Mouse (Mus musculus) limb, embryonic 14.5 days (tissue): ENCODE data around the gene Nmnat2. TPM values are rescaled to one million over a fixed set of nuclear protein-coding genes. Genes with fewer than 3 reads are reported as not detected.
A peak's percentile ranks its signal among the peaks of the same experiment; 100 is the strongest.

ENCODE experiments used
- ATAC-seq: fragments of 200-750 bp; cut with Nextera tagmentation; 2 replicates; pipeline ENCODE4 v1.8.0; 2017; ENCODE audit warnings: low read depth, moderate number of reproducible peaks, moderate TSS enrichment; ENCODE audit not compliant: low FRiP score
- DNase-seq: peaks from one replicate; pipeline ENCODE4 v3.0.0-alpha.2; 2015; ENCODE audit warnings: low spot score
- H3K27ac ChIP-seq: fragments of 300-500 bp; sonication (generic); replicated peaks from 2 replicates; pipeline ENCODE4 v1.5.1; 2014; ENCODE audit warnings: low read depth, mild to moderate bottlenecking, low read length, moderate library complexity, mixed read lengths
- H3K27me3 ChIP-seq: fragments of 300-500 bp; sonication (generic); 2 replicates; pipeline ENCODE4 v1.6.1; 2014; ENCODE audit warnings: low read length, mixed read lengths; ENCODE audit not compliant: control insufficient read depth, insufficient read depth
- H3K36me3 ChIP-seq: fragments of 300-500 bp; sonication (generic); 2 replicates; pipeline ENCODE4 v1.6.1; 2014; ENCODE audit warnings: mild to moderate bottlenecking, low read length, moderate library complexity, mixed read lengths; ENCODE audit not compliant: control insufficient read depth, insufficient read depth
- H3K4me1 ChIP-seq: fragments of 300-500 bp; sonication (generic); 2 replicates; pipeline ENCODE4 v1.6.1; 2014; ENCODE audit warnings: antibody characterized with exemption, low read length, mixed read lengths; ENCODE audit not compliant: control insufficient read depth, insufficient read depth
- H3K4me2 ChIP-seq: fragments of 300-500 bp; sonication (generic); replicated peaks from 2 replicates; pipeline ENCODE4 v1.6.1; 2014; ENCODE audit warnings: low read depth, mild to moderate bottlenecking, low read length, moderate library complexity; ENCODE audit not compliant: severe bottlenecking
- H3K4me3 ChIP-seq: fragments of 300-500 bp; sonication (generic); replicated peaks from 2 replicates; pipeline ENCODE4 v1.5.1; 2014; ENCODE audit warnings: low read length
- H3K9ac ChIP-seq: fragments of 300-500 bp; sonication (generic); 2 replicates; pipeline ENCODE4 v1.6.1; 2014; ENCODE audit warnings: mild to moderate bottlenecking, low read depth, low read length, moderate library complexity; ENCODE audit not compliant: severe bottlenecking
- H3K9me3 ChIP-seq: fragments of 300-500 bp; sonication (generic); 2 replicates; pipeline ENCODE4 v1.6.1; 2016; ENCODE audit warnings: low read length; ENCODE audit not compliant: control insufficient read depth
- POLR2A ChIP-seq: fragments of 200-500 bp; IDR thresholded peaks from 2 replicates; pipeline ENCODE4 v1.8.0; 2012; ENCODE audit warnings: inconsistent platforms, mild to moderate bottlenecking, moderate library complexity, borderline replicate concordance; ENCODE audit not compliant: insufficient read depth, insufficient read length; ENCODE audit errors: extremely low read depth
- WGBS: fragments of 180-500 bp; shearing (Covaris S2); extraction: QIAGEN DNeasy Blood & Tissue Kit; methylation state at CpG from one replicate; pipeline ENCODE4 v1.1.7; 2014; 5-methylcytosine and 5-hydroxymethylcytosine counted together
- polyA plus RNA-seq, 2 experiments: library from polyadenylated mRNA; depleted of rRNA in 1 of 2; stranded (reverse) in 1 of 2; unstranded in 1 of 2; fragments of >200 nt; fragmentation: Nextera tagmentation in 1 of 2; extraction: Ambion mirVana in 1 of 2; gene quantifications; 2 replicates each; pipeline versions ENCODE4 v1.2.1 to v1.2.3; 2012 to 2014

The Nmnat2 gene
- polyA plus RNA-seq, 2 experiments: 1.6 to 2.0 TPM

DNA sequence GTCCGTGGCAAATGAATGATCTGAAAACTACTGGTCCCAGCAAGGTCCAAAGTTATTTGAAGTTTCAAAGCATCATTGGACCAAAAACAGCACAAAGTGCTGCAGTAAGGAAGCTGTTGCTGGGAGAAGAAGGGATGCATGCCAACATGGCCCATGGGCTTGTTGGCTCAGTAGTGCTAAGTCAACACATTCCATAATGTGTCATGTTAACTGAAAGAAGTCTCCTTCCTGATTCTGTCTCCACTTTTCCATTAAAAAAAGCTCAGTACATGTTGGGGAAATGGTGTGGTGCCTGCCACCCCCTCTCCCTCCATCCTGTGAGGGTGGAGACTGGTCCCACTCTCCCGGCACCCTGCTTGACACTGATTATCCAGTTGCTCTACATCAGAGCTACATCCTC lies 86.3 kb downstream of the Nmnat2 start:
- H3K4me3 ChIP-seq: no peak overlapping the region
- 76% methylated on average over 2 of the region's 2 CpGs for WGBS
- no peak for ATAC-seq

DNA sequence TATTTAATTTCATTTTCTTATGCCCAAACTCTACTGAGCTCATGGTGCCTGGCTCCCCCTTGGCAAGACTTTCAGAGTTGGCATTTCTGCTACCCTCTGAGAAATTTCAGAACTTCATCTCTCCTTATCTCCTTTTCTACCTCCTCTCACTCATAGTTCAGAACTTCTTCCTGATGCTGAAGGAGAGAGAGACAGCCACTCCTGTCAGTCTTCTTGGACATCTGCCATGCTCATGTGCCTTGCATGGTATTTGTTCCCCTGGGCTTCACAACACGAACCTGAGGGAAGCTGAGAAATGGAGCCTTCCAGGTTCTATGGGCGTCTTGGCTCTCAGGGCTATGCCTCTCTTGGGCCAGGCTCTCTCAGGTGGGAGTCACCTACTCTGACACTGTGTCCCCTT lies 87.5 kb downstream of the Nmnat2 start:
- Histone ChIP-seq H3K27me3 (no peaks in the 10 kb centered on the region), H3K4me2 (no peak overlapping the region), H3K4me1 (no peaks in the 10 kb centered on the region), H3K9ac (no peak overlapping the region), H3K36me3 (no peaks in the 10 kb centered on the region), H3K9me3 (no peaks in the 10 kb centered on the region), H3K27ac (no peak overlapping the region), H3K4me3 (no peak overlapping the region)
- DNase-seq (no peak), ATAC-seq (no peak)
- TF ChIP-seq POLR2A: no peak
- whole genome bisulfite sequencing: 64% methylated on average over 2 of the region's 2 CpGs

More for the DNA sequence above, 86.3 kb downstream of the Nmnat2 start:
- Histone ChIP-seq H3K36me3 (no peaks in the 10 kb centered on the region), H3K27me3 (no peaks in the 10 kb centered on the region), H3K9ac (no peak overlapping the region), H3K9me3 (no peaks in the 10 kb centered on the region), H3K4me2 (no peak overlapping the region), H3K27ac (no peak overlapping the region), H3K4me1 (no peaks in the 10 kb centered on the region)
- no peak for DNase-seq
- no peak for TF ChIP-seq POLR2A

DNA sequence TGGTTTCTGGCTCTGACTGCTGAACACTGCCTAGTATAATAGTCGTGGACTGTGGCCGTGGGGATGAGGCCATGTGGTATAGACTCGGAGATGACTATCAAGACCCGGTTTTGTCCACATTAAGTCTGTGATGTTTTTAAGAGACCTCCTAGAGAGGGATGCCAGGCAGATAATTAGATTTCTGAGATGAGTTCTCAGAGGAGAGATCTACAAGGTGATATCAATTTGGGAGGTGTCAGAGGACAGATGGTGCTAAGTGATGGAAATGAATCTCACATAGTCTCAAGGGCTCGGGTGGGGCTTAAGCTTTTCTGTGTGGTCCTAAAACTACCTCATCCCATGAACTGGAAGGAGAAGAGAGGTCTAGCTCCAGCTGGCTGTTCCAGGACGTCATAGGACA lies 88.5 kb downstream of the Nmnat2 start:
- Histone ChIP-seq H3K4me3 (no peak overlapping the region), H3K4me1 (peaks cover 2% of the 10 kb centered on the region; the same call in 1 of the 2 replicates), H3K9ac (no peak overlapping the region), H3K9me3 (no peaks in the 10 kb centered on the region), H3K36me3 (no peaks in the 10 kb centered on the region), H3K4me2 (no peak overlapping the region), H3K27ac (no peak overlapping the region), H3K27me3 (no peaks in the 10 kb centered on the region)
- no peak for ATAC-seq
- no peak for TF ChIP-seq POLR2A
- WGBS: 46% methylated on average over 6 of the region's 6 CpGs
- no peak for DNase-seq

DNA sequence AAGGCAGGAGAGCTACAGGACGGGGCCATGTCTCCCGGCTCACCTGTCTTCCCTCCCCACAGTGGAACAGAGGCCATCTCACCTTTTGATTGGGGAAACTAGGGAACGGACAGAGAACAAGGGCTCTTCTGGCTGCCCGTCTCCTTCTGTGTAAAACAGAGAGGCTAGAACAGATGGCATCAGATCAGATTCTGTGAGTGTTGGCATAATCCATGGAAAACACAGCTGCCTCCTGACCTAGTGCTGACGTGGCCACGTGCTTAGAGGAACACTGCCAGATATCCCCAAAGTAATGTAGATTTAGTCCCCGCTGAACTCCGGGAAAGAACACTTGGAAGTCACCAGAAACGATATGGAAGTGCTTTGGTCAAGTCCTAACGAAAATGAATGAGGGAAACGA lies 90.6 kb downstream of the Nmnat2 start:
- Histone ChIP-seq H3K36me3 (no peaks in the 10 kb centered on the region), H3K9ac (no peak overlapping the region), H3K27ac (no peak overlapping the region), H3K4me2 (no peak overlapping the region), H3K4me1 (peaks cover 2% of the 10 kb centered on the region; the same call in 1 of the 2 replicates), H3K4me3 (no peak overlapping the region), H3K9me3 (no peaks in the 10 kb centered on the region), H3K27me3 (no peaks in the 10 kb centered on the region)
- ATAC-seq (no peak), DNase-seq (peak; percentile 46)
- TF ChIP-seq POLR2A: no peak
- WGBS: 61% methylated on average over 11 of the region's 11 CpGs

DNA sequence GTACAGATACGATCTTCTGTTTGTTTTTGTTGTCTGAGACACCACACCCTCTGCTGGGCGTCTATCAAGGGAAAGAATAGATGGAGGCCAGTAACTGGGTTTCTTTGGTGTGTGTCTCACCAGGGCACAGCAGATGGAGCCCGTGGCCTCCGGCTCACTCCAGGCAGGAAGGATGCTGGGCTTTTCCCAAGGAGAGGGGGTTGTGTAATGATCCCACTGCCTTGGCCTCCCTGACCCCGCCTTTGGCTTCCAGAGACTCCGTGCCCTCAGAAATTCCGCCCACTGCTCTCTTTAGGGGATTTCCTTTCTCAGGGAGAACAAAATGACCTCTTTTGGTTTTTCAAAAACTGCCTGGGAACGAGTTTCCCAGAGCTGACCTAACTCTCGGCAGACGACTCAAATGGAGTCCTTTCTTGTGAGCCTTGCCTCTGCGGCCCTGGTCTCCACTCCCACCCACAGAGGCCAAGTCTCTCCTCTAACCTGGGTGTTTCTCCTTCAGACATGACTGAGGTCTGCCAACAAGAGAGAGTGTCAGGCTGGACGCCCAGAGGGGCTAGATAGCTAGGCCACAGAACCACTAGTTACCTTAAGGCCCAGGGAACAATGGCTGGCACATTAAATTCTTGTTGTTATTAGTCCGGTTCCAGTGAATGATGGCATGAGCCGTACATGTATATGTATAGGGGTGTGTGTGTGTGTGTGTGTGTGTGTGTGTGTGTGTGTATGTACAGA lies 93.5 kb downstream of the Nmnat2 start:
- no peak for TF ChIP-seq POLR2A
- H3K27me3 ChIP-seq: no peaks in the 10 kb centered on the region
- no peak overlapping the region for H3K9ac ChIP-seq
- H3K27ac ChIP-seq: no peak overlapping the region
- no peak overlapping the region for H3K4me2 ChIP-seq
- H3K36me3 ChIP-seq: no peaks in the 10 kb centered on the region
- DNase-seq: peak; percentile 24
- 40% methylated on average over 14 of the region's 14 CpGs for WGBS
- no peak overlapping the region for H3K4me3 ChIP-seq
- H3K9me3 ChIP-seq: no peaks in the 10 kb centered on the region
- peak; percentile 60; the same call in 1 of the 2 replicates for ATAC-seq
- peaks cover 3% of the 10 kb centered on the region for H3K4me1 ChIP-seq
